Mouse (Mus musculus) G1E (cell line): ENCODE measurements at regions not wholly inside any gene's neighbourhood (a gene's known extent, or its start where the extent isn't known, plus 50 kb on each side); places are given as distances from the start of the nearest gene placed in this dataset.

ENCODE experiments used
- CTCF ChIP-seq: IDR thresholded peaks from 2 replicates; pipeline ENCODE4 v1.5.1; 2012; ENCODE audit warnings: low read depth, low read length, inconsistent platforms, mixed read lengths
- TAL1 ChIP-seq: conservative IDR thresholded peaks from 2 replicates; pipeline ENCODE4 v1.6.1; 2012; ENCODE audit warnings: low read depth, low read length, inconsistent platforms, mixed read lengths

DNA sequence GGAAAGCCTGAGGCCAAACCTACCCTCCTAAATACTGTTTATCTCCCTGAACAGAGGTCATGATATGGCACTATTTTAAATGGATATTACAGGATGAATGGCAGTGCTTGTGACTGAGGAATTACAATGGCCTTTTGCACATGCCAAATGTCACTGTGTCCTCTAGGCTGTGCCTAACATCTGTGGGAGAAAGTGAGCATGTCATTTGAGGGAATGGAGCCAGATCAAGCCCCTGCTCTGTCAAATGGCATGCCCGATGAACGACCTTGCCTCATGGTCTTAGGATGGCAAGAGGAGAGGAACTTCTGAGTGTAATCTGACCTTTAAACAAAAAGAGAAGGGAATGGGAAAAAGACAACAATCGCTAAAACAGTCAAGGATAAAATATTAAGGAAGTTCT is 827.0 kb downstream of the Gsdmc2 start:
- TF ChIP-seq TAL1 (no peak), CTCF (no peak)
